Mouse (Mus musculus) stomach, embryonic 14.5 days (tissue): ENCODE data around the gene Fgf10. TPM values are rescaled to one million over a fixed set of nuclear protein-coding genes. Genes with fewer than 3 reads are reported as not detected.

ENCODE experiments used
- ATAC-seq: fragments of 200-750 bp; cut with Nextera tagmentation; 2 replicates; pipeline ENCODE4 v1.8.0; 2017; ENCODE audit warnings: low read depth, moderate TSS enrichment; ENCODE audit not compliant: insufficient number of reproducible peaks, insufficient read depth, low FRiP score
- H3K27ac ChIP-seq: fragments of 300-500 bp; sonication (generic); 2 replicates; pipeline ENCODE4 v1.5.1; 2014; ENCODE audit warnings: mild to moderate bottlenecking, low read length, moderate library complexity, mixed read lengths
- H3K27me3 ChIP-seq: fragments of 300-500 bp; sonication (generic); 2 replicates; pipeline ENCODE4 v1.6.1; 2014; ENCODE audit warnings: low read length, control low read depth, mixed read lengths; ENCODE audit not compliant: control insufficient read depth, insufficient read depth
- H3K36me3 ChIP-seq: fragments of 300-500 bp; sonication (generic); 2 replicates; pipeline ENCODE4 v1.6.1; 2014; ENCODE audit warnings: mild to moderate bottlenecking, control low read depth, low read length, moderate library complexity, mixed read lengths; ENCODE audit not compliant: control insufficient read depth, insufficient read depth
- H3K4me1 ChIP-seq: fragments of 300-500 bp; sonication (generic); 2 replicates; pipeline ENCODE4 v1.6.1; 2014; ENCODE audit warnings: low read length, control low read depth, mixed read lengths; ENCODE audit not compliant: control insufficient read depth, insufficient read depth
- H3K4me2 ChIP-seq: fragments of 300-500 bp; sonication (generic); replicated peaks from 2 replicates; pipeline ENCODE4 v1.6.1; 2014; ENCODE audit warnings: low read depth, low read length, control low read depth
- H3K4me3 ChIP-seq: fragments of 300-500 bp; sonication (generic); 2 replicates; pipeline ENCODE4 v1.5.1; 2014; ENCODE audit warnings: low read depth, low read length, control low read depth
- H3K9ac ChIP-seq: fragments of 300-500 bp; sonication (generic); replicated peaks from 2 replicates; pipeline ENCODE4 v1.6.1; 2014; ENCODE audit warnings: low read depth, mild to moderate bottlenecking, control low read depth, low read length, moderate library complexity, mixed read lengths
- H3K9me3 ChIP-seq: fragments of 300-500 bp; sonication (generic); 2 replicates; pipeline ENCODE4 v1.6.1; 2016; ENCODE audit warnings: low read depth, low read length, control low read depth; ENCODE audit not compliant: control insufficient read depth
- WGBS: fragments of 180-500 bp; shearing (Covaris S2); extraction: QIAGEN DNeasy Blood & Tissue Kit; methylation state at CpG from one replicate; pipeline ENCODE4 v1.1.7; 2014; 5-methylcytosine and 5-hydroxymethylcytosine counted together
- polyA plus RNA-seq: library from polyadenylated mRNA; unstranded; fragments of >200 nt; fragmentation: Nextera tagmentation; extraction: Ambion mirVana; gene quantifications from 2 replicates; pipeline ENCODE4 v1.2.1, GENCODE M21; 2014

Gene Fgf10
- polyA plus RNA-seq, 1 experiment from 2014 or later, result 14.0 TPM

DNA sequence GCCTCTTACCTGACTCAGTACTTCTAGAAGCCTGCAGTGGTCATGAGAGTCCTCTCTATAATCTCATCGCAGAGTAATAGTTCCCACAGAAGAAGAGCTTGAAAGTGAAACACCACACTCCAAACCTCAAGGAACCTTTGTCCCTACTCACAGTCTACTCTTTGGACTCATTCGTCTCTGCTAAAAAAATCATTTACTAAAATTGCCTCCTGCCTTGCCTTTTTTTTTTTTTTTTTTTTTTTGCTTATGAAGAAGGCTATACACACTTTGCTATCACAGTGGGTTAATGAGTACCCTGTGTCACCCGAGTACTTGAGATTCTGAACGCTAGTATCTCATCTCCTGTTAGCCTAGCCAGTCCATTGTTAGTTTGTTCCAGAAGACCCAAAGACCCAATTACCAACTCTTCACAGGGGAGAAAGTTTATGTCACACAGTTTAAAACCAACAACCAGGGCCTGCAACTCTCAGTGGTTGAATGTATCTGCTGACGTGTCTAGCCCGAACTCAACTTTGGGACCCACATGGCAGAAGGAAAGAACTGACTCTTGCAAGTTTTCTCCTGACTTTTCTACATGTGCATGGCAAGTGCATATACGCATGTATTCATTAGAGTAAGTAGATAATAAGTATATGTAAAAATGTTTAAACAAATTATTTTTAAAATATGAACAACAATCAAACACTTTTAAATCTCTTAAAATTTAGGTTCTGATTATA is 10.8 kb upstream of the Fgf10 start:
- no peak for ATAC-seq
- H3K4me3 ChIP-seq, result no peak overlapping the region
- no peak overlapping the region for H3K4me2 ChIP-seq
- 80% methylated on average over 7 of the region's 7 CpGs for WGBS
- no peak overlapping the region for H3K9ac ChIP-seq
- H3K27ac ChIP-seq, result no peak overlapping the region
- H3K4me1 ChIP-seq, result no peaks in the 10 kb centered on the region
- no peaks in the 10 kb centered on the region for H3K27me3 ChIP-seq
- no peaks in the 10 kb centered on the region for H3K9me3 ChIP-seq
- H3K36me3 ChIP-seq, result no peaks in the 10 kb centered on the region

DNA sequence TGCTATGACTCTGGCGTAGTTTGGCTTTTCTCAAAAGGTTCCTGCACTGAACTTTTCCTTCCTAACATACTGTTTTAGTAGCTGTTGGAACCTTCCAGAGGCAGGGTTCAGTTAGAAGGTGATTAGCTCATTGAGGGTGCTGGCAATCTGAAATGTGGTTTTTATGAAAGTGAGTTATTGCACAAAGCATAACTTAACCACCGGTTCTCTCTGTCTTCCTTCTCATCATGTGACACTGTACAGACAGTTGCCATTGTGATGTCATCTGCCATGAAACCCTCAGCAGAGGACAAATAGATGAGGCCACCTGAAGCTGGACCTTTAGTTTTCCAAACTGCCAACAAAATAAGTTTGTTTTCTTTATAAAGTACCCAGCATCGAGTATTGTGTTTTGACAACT is 7.9 kb upstream of the Fgf10 start:
- WGBS, result 74% methylated on average over 3 of the region's 3 CpGs
- H3K9ac ChIP-seq, result no peak overlapping the region
- H3K27me3 ChIP-seq, result no peaks in the 10 kb centered on the region
- no peaks in the 10 kb centered on the region for H3K36me3 ChIP-seq
- no peaks in the 10 kb centered on the region for H3K4me1 ChIP-seq
- H3K9me3 ChIP-seq, result no peaks in the 10 kb centered on the region
- H3K4me3 ChIP-seq, result no peak overlapping the region
- ATAC-seq, result no peak
- H3K27ac ChIP-seq, result no peak overlapping the region
- H3K4me2 ChIP-seq, result no peak overlapping the region

DNA sequence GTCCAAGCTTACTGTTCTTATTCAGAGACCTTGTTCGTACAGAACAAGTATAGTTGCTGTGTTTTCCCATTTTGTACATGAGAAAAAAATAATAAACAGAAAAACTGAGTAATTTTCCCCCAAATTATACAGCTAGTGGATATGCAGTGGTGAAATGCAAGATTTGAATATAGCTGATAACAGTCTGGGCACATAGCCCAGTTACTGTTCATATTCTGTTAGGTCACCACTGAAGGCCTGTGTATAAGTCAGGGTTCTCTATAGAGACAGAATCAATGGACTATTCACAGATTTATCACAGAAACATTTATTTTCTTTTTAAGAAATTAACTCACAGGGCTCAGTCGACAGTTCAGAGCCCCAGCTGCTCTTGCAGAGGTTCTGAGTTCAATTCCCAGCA is 4.7 kb upstream of the Fgf10 start:
- H3K27ac ChIP-seq, result no peak overlapping the region
- 79% methylated on average over 2 of the region's 2 CpGs for WGBS
- H3K36me3 ChIP-seq, result no peaks in the 10 kb centered on the region
- no peak overlapping the region for H3K9ac ChIP-seq
- H3K9me3 ChIP-seq, result no peaks in the 10 kb centered on the region
- H3K4me3 ChIP-seq, result no peak overlapping the region
- no peaks in the 10 kb centered on the region for H3K4me1 ChIP-seq
- no peak overlapping the region for H3K4me2 ChIP-seq
- ATAC-seq, result no peak
- H3K27me3 ChIP-seq, result no peaks in the 10 kb centered on the region

GRCm38 (mm10) chr13:118679228-118679627 is 9.6 kb downstream of the Fgf10 start:
- no peak overlapping the region for H3K9ac ChIP-seq
- 75% methylated on average over 3 of the region's 3 CpGs for WGBS

DNA sequence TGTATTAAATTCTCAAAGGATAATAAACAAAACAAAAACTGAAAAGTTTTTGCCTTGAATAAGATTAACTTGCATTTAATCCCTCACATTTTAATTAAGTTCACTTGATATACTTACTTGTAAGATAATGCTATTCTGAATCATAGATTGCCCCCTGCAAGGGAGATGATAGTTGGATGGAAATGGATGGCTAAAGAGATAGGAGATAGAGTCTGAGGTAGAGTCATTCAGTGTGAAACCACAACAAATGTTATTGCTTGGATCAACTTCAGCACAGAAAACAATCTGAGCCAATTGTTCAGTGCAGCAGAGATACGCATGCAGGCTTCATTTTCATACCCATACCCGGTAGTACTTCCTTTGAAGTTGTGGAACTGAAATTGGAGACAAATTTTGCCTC is 23.5 kb downstream of the Fgf10 start:
- Histone ChIP-seq H3K9ac (no peak overlapping the region), H3K4me2 (no peak overlapping the region), H3K27me3 (no peaks in the 10 kb centered on the region), H3K27ac (no peak overlapping the region), H3K36me3 (no peaks in the 10 kb centered on the region), H3K9me3 (no peaks in the 10 kb centered on the region), H3K4me1 (no peaks in the 10 kb centered on the region), H3K4me3 (no peak overlapping the region)
- ATAC-seq, result no peak
- 96% methylated on average over 2 of the region's 2 CpGs for WGBS

More at GRCm38 (mm10) chr13:118679228-118679627, 9.6 kb downstream of the Fgf10 start:
- no peaks in the 10 kb centered on the region for H3K4me1 ChIP-seq
- no peak overlapping the region for H3K27ac ChIP-seq
- no peaks in the 10 kb centered on the region for H3K9me3 ChIP-seq
- ATAC-seq, result no peak
- H3K4me2 ChIP-seq, result no peak overlapping the region
- no peaks in the 10 kb centered on the region for H3K27me3 ChIP-seq
- no peak overlapping the region for H3K4me3 ChIP-seq
- H3K36me3 ChIP-seq, result no peaks in the 10 kb centered on the region

DNA sequence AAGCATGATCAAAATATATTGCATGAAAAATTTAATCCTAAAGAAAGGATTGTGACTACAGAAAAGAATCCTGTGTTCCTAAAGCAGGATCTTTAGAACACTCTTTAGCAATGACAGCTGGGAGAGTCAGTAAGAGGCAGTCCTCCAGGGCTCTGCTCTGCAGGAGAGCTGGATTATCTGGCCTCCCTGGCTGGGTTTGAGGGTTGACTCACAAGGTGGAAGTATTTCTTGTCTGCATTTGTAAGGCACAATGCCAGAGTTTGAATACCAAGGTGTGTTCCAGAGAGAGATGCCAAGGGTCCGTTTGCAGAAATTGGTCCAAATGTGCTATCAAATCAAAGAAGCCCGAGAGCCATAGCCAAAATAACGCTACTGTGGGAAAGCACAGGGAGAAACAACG is 25.5 kb downstream of the Fgf10 start:
- Histone ChIP-seq H3K4me2 (no peak overlapping the region), H3K27me3 (no peaks in the 10 kb centered on the region), H3K4me1 (no peaks in the 10 kb centered on the region), H3K36me3 (no peaks in the 10 kb centered on the region), H3K9ac (no peak overlapping the region), H3K4me3 (no peak overlapping the region), H3K27ac (no peak overlapping the region), H3K9me3 (no peaks in the 10 kb centered on the region)
- 30% methylated on average over 4 of the region's 4 CpGs for WGBS
- ATAC-seq, result no peak

GRCm38 (mm10) chr13:118703727-118704126 is 34.1 kb downstream of the Fgf10 start:
- Histone ChIP-seq H3K36me3 (no peaks in the 10 kb centered on the region), H3K4me2 (no peak overlapping the region), H3K27me3 (no peaks in the 10 kb centered on the region), H3K9me3 (no peaks in the 10 kb centered on the region), H3K4me3 (no peak overlapping the region), H3K9ac (no peak overlapping the region), H3K27ac (no peak overlapping the region), H3K4me1 (no peaks in the 10 kb centered on the region)
- ATAC-seq, result no peak

GRCm38 (mm10) chr13:118705716-118706115 is 36.1 kb downstream of the Fgf10 start:
- no peaks in the 10 kb centered on the region for H3K9me3 ChIP-seq
- no peak overlapping the region for H3K27ac ChIP-seq
- no peak overlapping the region for H3K4me2 ChIP-seq
- 84% methylated on average over 3 of the region's 3 CpGs for WGBS
- no peak for ATAC-seq
- H3K27me3 ChIP-seq, result no peaks in the 10 kb centered on the region
- H3K4me1 ChIP-seq, result no peaks in the 10 kb centered on the region
- H3K4me3 ChIP-seq, result no peak overlapping the region
- H3K36me3 ChIP-seq, result no peaks in the 10 kb centered on the region
- no peak overlapping the region for H3K9ac ChIP-seq

- Histone ChIP-seq H3K9ac (no peak overlapping the region), H3K4me3 (no peak overlapping the region), H3K27ac (no peak overlapping the region), H3K4me1 (0 out of 2 replicates have a peak, but pooled peaks cover 6% of the 10 kb centered on the region), H3K9me3 (0 out of 2 replicates have a peak, but pooled peaks cover 2% of the 10 kb centered on the region), H3K4me2 (no peak overlapping the region), H3K27me3 (no peaks in the 10 kb centered on the region), H3K36me3 (no peaks in the 10 kb centered on the region)
- WGBS, result 67% methylated on average over 1 of the region's 1 CpGs
- ATAC-seq, result no peak
Measured at GRCm38 (mm10) chr13:118709912-118710311, 40.3 kb downstream of the Fgf10 start.
